ENCODE assay signal across 20 mouse cellular contexts in genomic region chr3:58809111-58809915, GRCm38 (mm10). TPM values are rescaled to one million over a fixed set of nuclear protein-coding genes. Genes with fewer than 3 reads are reported as not detected.
"Had no signal": no experiment of that assay in that cellular context is flagged by ENCODE, and none has a peak within 500 bp of the region (broad histone marks: within the 10 kb centered on the region; RNA-seq: fewer than 3 reads in every experiment).

No protein-coding gene starts in this region.

- ATAC-seq: liver, embryonic 12.5 days had no signal

- DNase-seq: kidney, postnatal 25 days; layer of hippocampus, postnatal 36 days; lung, embryonic 14.5 days; lung, postnatal 10 days; lung, postnatal 4 days; right cerebral cortex, postnatal 14 days; thymus, adult 2 months; thymus, postnatal 25 days had no signal

- H3K36me3 ChIP-seq: limb, embryonic 15.5 days; liver, embryonic 12.5 days; midbrain, embryonic 12.5 days; stomach, embryonic 15.5 days had no signal

- H3K4me3 ChIP-seq: limb, embryonic 15.5 days; liver, embryonic 12.5 days; midbrain, embryonic 12.5 days; stomach, embryonic 15.5 days had no signal

- H3K4me1 ChIP-seq: liver, embryonic 12.5 days; stomach, embryonic 15.5 days had no signal

- H3K27ac ChIP-seq: limb, embryonic 15.5 days; liver, embryonic 12.5 days; midbrain, embryonic 12.5 days; stomach, embryonic 15.5 days had no signal

- H3K4me2 ChIP-seq: limb, embryonic 15.5 days; liver, embryonic 12.5 days; lung, embryonic 14.5 days; midbrain, embryonic 12.5 days; stomach, embryonic 15.5 days had no signal

- H3K9ac ChIP-seq: limb, embryonic 15.5 days; liver, embryonic 12.5 days; lung, embryonic 14.5 days; midbrain, embryonic 12.5 days; stomach, embryonic 15.5 days had no signal

- H3K9me3 ChIP-seq: limb, embryonic 15.5 days; liver, embryonic 12.5 days; midbrain, embryonic 12.5 days; stomach, embryonic 15.5 days had no signal

- H3K27me3 ChIP-seq: limb, embryonic 15.5 days; liver, embryonic 12.5 days; stomach, embryonic 15.5 days had no signal

RNA-seq across cellular contexts. Expression of gene Mindy4b-ps, which starts 12.8 kb away (rescaled TPM):
- total RNA-seq: megakaryocyte, adult 5-6 weeks had no signal
- polyA plus RNA-seq: kidney, embryonic 16.5 days; limb, embryonic 11.5 days; limb, embryonic 15.5 days; liver, embryonic 12.5 days; liver, embryonic 16.5 days; lung, embryonic 14.5 days; midbrain, embryonic 12.5 days; neural tube, embryonic 14.5 days; spleen, adult 2 months; stomach, embryonic 15.5 days; testis, adult 2 months; thymus, adult 2 months; urinary bladder, adult 2 months had no signal
